Mouse (Mus musculus) kidney, embryonic 16.5 days (tissue): ENCODE measurements around the gene Nupr1l. TPM values are rescaled to one million over a fixed set of nuclear protein-coding genes. Genes with fewer than 3 reads are reported as not detected.
"Not testable (repeated sequence)": the region's sequence is repeated elsewhere in the genome, so short reads cannot be mapped to it uniquely, and the experiment has no call there.

ENCODE experiments used
- ATAC-seq: fragments of 200-750 bp; cut with Nextera tagmentation; 2 replicates; pipeline ENCODE4 v1.8.0; 2017; ENCODE audit warnings: moderate TSS enrichment; ENCODE audit not compliant: low FRiP score, low TSS enrichment
- H3K27ac ChIP-seq: fragments of 300-500 bp; sonication (generic); 2 replicates; pipeline ENCODE4 v1.5.1; 2014; ENCODE audit warnings: low read length
- H3K27me3 ChIP-seq: fragments of 300-500 bp; sonication (generic); 2 replicates; pipeline ENCODE4 v1.6.1; 2014; ENCODE audit warnings: low read length, control low read depth, mixed read lengths; ENCODE audit not compliant: insufficient read depth
- H3K36me3 ChIP-seq: fragments of 300-500 bp; sonication (generic); 2 replicates; pipeline ENCODE4 v1.6.1; 2014; ENCODE audit warnings: low read length, control low read depth, mixed read lengths; ENCODE audit not compliant: insufficient read depth
- H3K4me1 ChIP-seq: fragments of 300-500 bp; sonication (generic); 2 replicates; pipeline ENCODE4 v1.6.1; 2014; ENCODE audit warnings: low read length, control low read depth, mixed read lengths; ENCODE audit not compliant: insufficient read depth
- H3K4me2 ChIP-seq: fragments of 300-500 bp; sonication (generic); replicated peaks from 2 replicates; pipeline ENCODE4 v1.6.1; 2014; ENCODE audit warnings: low read depth, low read length
- H3K4me3 ChIP-seq: fragments of 300-500 bp; sonication (generic); 2 replicates; pipeline ENCODE4 v1.5.1; 2014; ENCODE audit warnings: mild to moderate bottlenecking, low read length
- H3K9ac ChIP-seq: fragments of 300-500 bp; sonication (generic); replicated peaks from 2 replicates; pipeline ENCODE4 v1.6.1; 2014; ENCODE audit warnings: low read length
- H3K9me3 ChIP-seq: fragments of 300-500 bp; sonication (generic); 2 replicates; pipeline ENCODE4 v1.6.1; 2016; ENCODE audit warnings: low read length, control low read depth
- WGBS: fragments of 180-500 bp; shearing (Covaris S2); extraction: QIAGEN DNeasy Blood & Tissue Kit; methylation state at CpG from one replicate; pipeline ENCODE4 v1.1.7; 2014; 5-methylcytosine and 5-hydroxymethylcytosine counted together
- polyA plus RNA-seq: library from polyadenylated mRNA; unstranded; fragments of >200 nt; fragmentation: Nextera tagmentation; extraction: Ambion mirVana; gene quantifications from 2 replicates; pipeline ENCODE4 v1.2.1, GENCODE M21; 2015

Gene Nupr1l
- polyA plus RNA-seq, 1 experiment from 2014 or later: 4.4 TPM

DNA sequence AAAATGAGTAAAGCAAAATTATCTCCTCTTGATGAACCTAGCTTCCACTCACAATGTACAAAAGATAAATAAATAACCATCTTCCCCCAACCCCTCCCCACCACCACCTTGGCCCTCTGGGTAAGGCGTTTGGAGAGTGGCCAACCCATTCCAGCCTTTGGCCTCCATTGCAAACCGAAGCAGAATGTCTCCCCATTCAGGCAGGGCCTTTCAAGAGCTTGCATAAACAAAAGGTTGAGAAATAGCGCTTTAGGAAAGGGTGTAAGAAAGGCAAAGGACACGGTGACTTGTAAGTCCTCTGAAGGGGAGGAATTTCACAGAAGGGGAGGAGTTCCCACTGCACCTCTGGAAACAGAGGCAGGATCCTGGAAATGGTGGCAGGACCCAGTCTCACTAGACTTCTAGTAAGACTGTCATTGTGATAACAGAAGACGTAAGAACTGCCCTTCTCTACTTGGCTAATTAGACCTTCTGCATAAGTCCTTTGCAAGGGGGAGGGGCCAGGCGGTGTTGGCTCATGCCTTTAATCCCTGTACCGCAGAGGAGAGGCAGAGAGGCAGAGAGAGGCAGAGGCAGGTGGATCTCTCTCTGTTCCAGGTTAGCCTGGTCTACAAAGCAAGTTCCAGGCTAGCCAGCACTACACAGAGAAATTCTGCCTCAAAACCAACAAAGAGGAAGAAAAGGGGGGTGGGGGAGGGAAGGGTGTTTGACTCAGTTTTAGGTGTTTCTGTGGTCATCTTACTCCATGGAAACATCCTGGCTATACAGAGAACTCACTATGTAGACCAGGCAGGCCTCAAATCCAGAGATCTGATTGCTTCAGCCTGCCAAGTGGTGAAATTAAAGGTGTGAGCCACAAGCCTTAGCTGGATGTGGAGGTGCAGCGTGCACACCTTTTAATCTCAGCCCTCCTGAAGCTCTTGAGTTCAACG is 21.9 kb downstream of the Nupr1l start:
- Histone ChIP-seq H3K4me2 (no peak overlapping the region), H3K9ac (no peak overlapping the region), H3K4me1 (no peaks in the 10 kb centered on the region), H3K27me3 (no peaks in the 10 kb centered on the region), H3K27ac (no peak overlapping the region), H3K9me3 (no peaks in the 10 kb centered on the region), H3K36me3 (no peaks in the 10 kb centered on the region), H3K4me3 (no peak overlapping the region)
- no peak for ATAC-seq
- 55% methylated on average over 9 of the region's 9 CpGs for WGBS

DNA sequence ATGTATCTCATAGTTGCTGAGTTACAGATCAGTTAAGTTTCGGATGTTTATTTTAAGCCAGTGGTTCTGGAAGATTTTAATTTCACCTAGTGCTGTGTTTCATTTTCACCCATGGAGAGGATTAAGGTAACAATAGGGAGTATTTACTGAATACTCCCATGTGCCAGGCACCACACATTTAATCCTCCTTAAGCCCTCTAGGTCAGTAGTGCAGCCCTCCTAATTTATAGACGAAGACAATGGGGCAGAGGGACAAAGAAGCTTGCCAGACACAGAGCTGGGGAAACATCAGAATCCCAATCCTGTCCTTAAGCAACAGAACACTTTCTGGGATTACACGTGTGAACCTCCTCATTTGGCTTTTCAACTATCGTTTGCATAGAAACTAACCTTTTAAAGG is 28.6 kb downstream of the Nupr1l start:
- Histone ChIP-seq H3K4me2 (no peak overlapping the region), H3K27me3 (no peaks in the 10 kb centered on the region), H3K9me3 (no peaks in the 10 kb centered on the region), H3K4me1 (no peaks in the 10 kb centered on the region), H3K27ac (no peak overlapping the region), H3K4me3 (no peak overlapping the region), H3K36me3 (no peaks in the 10 kb centered on the region), H3K9ac (no peak overlapping the region)
- no peak for ATAC-seq
- 48% methylated on average over 4 of the region's 4 CpGs for WGBS

DNA sequence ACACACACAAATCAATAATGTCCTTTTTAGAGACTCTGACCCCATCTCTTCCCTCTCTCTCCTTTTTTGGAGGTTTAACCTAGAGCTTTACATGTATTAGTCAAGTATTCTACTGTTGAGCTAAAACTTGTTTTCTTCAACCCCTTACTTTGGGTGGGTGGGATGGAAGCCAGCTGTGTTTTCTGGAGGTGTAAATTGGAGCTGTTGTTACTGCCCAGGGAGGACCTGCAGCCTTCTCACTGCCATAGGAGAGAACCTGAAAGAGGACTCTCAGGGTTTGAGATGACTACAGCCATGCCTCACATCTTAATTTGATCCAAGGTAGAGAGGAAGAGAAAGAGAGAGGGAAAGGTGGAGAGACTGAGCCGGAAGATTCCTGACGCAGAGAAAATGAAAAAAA is 31.9 kb downstream of the Nupr1l start:
- Histone ChIP-seq H3K36me3 (peaks cover 5% of the 10 kb centered on the region; the same call in 1 of the 2 replicates), H3K27ac (no peak overlapping the region), H3K9ac (no peak overlapping the region), H3K27me3 (no peaks in the 10 kb centered on the region), H3K4me3 (no peak overlapping the region), H3K9me3 (no peaks in the 10 kb centered on the region), H3K4me2 (no peak overlapping the region), H3K4me1 (peaks cover 9% of the 10 kb centered on the region; the same call in 1 of the 2 replicates)
- 39% methylated on average over 2 of the region's 2 CpGs for WGBS
- ATAC-seq: no peak

DNA sequence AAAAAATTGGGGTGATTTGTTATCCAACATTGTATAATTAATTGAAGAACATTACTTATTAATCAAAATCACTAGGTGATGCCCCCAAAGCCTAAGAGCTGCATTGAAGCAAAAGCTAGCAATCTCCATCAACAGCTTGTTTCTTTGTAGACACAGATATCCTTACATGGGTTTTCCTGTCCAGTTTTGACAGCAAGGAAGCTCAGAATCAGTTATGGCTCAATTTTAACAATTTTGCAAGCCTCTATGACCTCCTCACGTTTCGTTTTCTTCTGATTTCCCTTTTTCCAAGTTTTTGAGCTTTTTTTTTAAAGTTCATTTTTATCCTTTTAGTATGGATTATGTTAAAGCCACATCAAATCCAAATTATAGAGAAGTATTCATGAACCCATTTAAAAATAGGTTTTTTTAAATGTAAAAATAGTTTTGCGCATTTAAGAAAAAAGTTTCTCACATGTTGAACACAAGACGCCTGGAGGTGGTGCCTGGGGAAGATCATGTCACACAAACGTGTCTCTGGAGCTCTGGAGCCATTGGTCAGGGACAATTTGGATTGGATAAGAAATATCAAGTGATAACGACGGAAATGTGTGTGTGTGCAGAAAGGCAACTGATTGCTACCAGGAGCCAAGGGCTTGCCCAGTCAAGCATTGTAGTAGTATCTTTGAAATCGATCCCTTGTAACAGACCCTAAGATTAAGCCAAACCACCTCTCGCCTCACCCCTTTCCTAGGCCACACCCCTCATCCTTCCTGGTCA is 32.6 kb downstream of the Nupr1l start:
- peak; percentile 52; the same call in 1 of the 2 replicates for ATAC-seq

DNA sequence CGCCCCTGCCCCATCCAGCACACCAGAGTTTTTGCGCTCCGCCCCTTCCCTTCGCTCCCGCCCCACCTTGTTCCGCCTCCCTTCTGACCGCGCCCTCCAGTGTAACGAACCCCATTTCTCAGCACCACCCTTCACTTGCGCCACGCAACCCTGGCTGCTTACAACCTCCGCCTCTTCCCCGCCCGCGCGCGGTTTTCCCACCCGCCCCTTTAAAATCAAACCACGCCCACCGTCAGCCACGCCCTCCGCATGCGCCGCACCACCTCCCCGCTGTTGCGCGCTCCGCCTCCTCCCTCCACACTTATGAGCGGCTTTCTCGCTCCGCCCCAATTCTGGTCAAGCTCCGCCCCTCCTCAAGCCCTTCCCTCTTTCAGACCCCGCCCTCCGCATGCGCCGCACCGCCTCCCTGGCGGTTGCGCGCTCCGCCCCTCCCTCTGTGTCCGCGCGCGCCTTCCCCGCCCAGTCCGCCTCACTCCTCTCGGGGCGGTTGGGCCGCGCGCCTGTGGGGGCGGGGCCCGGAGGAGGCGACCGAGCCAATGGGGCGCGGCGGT is 33.2 kb downstream of the Nupr1l start, which contains the start of gene Vkorc1l1:
Gene Vkorc1l1, plus strand, starts transcription at position 476 of the 551 bp plus-strand sequence.
- ATAC-seq: peak; percentile 98
- Histone ChIP-seq H3K27me3 (no peaks in the 10 kb centered on the region), H3K9ac (peak within 1 kb of the TSS; percentile 90), H3K36me3 (peaks cover 8% of the 10 kb centered on the region; the same call in 1 of the 2 replicates), H3K9me3 (no peaks in the 10 kb centered on the region), H3K27ac (peak within 1 kb of the TSS; percentile 31), H3K4me3 (peak within 1 kb of the TSS; percentile 64), H3K4me2 (peak within 1 kb of the TSS; percentile 77), H3K4me1 (peaks cover 9% of the 10 kb centered on the region; the same call in 1 of the 2 replicates)
- WGBS: under 1% methylated on average over 36 of the region's 59 CpGs

More for the DNA sequence above, 32.6 kb downstream of the Nupr1l start:
- Histone ChIP-seq H3K9me3 (no peaks in the 10 kb centered on the region), H3K4me3 (peak overlapping the region; percentile 56), H3K27ac (peak overlapping the region; percentile 3; the same call in 1 of the 2 replicates), H3K4me2 (peak overlapping the region; percentile 59), H3K27me3 (no peaks in the 10 kb centered on the region), H3K36me3 (peaks cover 8% of the 10 kb centered on the region; the same call in 1 of the 2 replicates), H3K4me1 (peaks cover 9% of the 10 kb centered on the region; the same call in 1 of the 2 replicates), H3K9ac (peak overlapping the region; percentile 48)
- WGBS: 5% methylated on average over 9 of the region's 9 CpGs

DNA sequence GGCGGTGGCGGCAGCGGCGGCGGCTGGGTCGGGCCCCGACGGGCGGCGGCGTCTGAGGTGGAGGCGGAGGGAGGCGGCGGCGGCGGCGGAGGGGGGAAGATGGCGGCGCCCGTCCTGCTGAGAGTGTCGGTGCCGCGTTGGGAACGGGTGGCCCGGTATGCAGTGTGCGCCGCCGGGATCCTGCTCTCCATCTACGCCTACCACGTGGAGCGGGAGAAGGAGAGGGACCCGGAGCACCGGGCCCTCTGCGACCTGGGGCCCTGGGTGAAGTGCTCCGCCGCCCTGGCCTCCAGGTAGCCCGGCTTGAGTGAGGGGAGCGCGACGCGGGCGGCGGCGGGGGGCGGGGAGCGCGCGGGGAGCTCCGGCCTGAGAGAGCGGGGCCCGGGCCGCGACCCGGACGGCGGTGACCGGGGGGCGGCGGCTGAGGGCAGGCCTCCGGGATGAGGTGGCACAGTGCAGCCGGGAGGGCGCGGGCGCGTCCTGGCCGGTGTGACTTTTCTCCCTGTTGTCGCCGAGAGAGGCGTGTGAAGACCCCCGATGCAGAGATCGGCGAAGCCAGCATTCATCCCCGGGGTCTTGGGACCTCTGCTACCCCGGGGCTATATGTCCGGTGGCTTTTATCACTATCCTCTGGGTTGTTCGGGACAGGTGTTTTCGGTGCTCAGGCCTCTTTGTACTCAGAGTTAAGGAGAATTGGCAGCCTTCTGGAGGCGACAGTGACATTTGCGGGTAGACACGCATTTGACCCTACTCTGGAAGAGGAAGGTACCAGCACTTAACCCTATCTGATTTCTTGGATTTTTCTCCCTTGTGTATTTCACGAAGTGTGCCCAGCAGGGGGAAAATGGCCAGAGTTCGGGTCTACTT is 34.0 kb downstream of the Nupr1l start:
- ATAC-seq: peak; percentile 57
- H3K9ac ChIP-seq: peak overlapping the region; percentile 90
- 0% methylated on average over 40 of the region's 82 CpGs for WGBS
- peak overlapping the region; percentile 77 for H3K4me2 ChIP-seq
- H3K9me3 ChIP-seq, H3K4me1 ChIP-seq, H3K27me3 ChIP-seq, H3K36me3 ChIP-seq: not testable (repeated sequence)
- H3K27ac ChIP-seq: peak overlapping the region; percentile 31
- peak overlapping the region; percentile 64 for H3K4me3 ChIP-seq

DNA sequence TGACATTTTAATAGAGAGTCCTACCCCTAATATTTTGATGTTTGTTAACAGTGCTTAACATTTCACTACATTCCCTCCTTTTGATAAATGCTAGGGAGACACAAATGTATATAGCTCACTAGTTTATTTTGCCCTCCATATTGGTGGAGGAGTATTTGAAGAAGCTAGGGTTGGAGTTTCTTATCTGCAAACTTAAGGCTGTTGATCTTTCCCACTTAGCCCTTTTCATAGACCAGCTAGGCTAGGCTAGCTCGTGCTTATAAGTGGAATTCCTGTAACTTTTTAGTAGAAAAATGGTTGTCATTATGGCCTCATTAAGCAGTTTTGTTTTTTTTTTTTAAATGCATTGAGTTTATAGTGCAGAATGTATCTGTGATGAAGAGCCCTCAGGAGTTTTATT is 35.1 kb downstream of the Nupr1l start:
- Histone ChIP-seq H3K4me1 (peaks cover 9% of the 10 kb centered on the region; the same call in 1 of the 2 replicates), H3K9me3 (no peaks in the 10 kb centered on the region), H3K4me2 (no peak overlapping the region; the same call in 1 of the 2 replicates), H3K27ac (no peak overlapping the region), H3K9ac (no peak overlapping the region), H3K27me3 (no peaks in the 10 kb centered on the region), H3K4me3 (no peak overlapping the region), H3K36me3 (peaks cover 8% of the 10 kb centered on the region; the same call in 1 of the 2 replicates)
- ATAC-seq: no peak
- 71% methylated on average over 1 of the region's 1 CpGs for WGBS

DNA sequence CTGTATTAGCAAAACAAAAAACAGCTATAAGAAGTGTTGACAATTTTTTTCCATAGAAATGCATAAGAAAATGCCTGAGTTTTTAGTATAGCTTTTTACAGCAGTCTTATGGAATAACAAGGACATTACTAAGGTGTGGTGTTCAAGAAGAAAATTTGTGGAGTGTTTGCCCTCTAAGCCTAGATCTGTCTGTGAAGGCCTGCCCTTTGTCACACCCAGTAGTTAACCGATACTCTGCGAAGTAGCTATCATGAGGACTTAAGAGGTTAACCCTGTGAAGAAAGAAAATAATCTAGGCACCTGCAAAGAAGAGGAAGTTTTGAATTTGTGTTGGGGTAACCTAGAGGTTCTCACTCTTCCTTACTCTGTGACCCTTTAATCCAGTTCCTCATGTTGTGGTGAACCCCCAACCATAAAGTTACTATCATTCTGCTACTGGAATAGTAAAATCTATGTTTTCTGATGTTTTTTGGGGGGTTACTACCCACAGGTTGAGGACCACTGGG is 39.2 kb downstream of the Nupr1l start:
- Histone ChIP-seq H3K27me3 (no peaks in the 10 kb centered on the region), H3K9ac (no peak overlapping the region), H3K4me1 (peaks cover 9% of the 10 kb centered on the region; the same call in 1 of the 2 replicates), H3K27ac (no peak overlapping the region), H3K9me3 (no peaks in the 10 kb centered on the region), H3K36me3 (peaks cover 8% of the 10 kb centered on the region; the same call in 1 of the 2 replicates), H3K4me3 (no peak overlapping the region), H3K4me2 (no peak overlapping the region)
- 81% methylated on average over 2 of the region's 2 CpGs for WGBS
- ATAC-seq: no peak
